Mouse (Mus musculus) R1 (cell line): ENCODE data around the gene Fn1.

Source experiments
- DNase-seq: peaks from one replicate; pipeline ENCODE4 v3.0.0-alpha.2; 2018; ENCODE audit warnings: low read depth, low spot score

Fn1 gene

GRCm38 (mm10) chr1:71606600-71607325 lies 46.2 kb downstream of the Fn1 start:
- DNase-seq, result no peak

DNA sequence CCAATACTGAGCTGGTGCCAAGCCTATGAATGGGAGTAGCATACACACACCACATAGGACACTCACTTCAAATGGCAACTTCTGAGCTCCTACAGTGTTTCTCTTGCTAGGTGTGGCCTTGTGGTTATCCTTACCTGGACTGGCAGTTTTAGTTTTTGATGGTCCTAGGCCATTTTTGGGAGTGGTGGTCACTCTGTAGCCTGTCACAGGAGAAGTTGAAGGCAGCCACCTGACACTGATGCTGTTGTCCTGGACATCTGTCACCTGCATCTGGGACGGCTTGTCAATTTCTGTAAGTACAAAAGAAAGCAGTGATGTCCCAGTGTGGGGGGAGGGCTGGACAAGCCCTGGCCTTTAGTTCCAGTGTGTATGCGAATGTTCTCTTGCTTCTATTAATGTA lies 47.2 kb downstream of the Fn1 start:
- DNase-seq, result no peak

DNA sequence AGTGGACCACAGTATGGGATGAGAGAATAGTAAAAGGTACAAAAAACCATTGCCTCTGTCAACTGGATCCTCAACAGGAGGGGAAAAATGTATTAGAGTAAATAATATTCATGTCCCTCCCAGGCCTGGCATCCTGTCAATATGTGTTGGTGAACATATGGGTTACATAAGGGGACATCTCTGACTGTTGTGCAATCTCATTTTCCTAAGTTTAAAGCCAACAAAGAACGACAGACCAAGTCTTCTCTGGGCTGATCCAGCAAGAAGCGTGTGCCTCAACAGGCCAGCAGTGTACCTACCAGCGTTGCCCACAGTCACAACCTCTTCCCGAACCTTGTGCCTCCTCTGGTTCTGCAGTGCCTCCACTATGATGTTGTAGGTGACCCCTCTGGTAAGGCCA lies 57.6 kb downstream of the Fn1 start:
- no peak for DNase-seq

DNA sequence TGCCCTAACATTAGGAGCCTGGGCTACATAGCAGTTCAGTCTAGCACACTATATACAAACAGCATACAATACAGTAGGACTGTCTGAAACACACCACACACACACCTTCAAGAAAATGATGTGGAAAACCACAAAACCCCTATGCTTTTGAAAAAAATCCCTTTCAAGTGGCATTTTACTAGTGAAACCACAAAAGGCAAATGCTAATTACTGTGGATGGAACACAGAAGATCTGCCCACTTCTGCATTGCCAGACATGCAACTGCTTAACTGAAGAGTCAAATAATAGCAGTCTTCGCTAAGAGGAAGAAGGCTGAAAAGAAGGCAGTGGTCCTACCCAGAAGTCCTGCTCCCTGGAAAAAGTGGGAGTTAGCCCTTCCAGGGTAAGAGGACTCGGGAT lies 58.7 kb downstream of the Fn1 start:
- DNase-seq, result no peak

DNA sequence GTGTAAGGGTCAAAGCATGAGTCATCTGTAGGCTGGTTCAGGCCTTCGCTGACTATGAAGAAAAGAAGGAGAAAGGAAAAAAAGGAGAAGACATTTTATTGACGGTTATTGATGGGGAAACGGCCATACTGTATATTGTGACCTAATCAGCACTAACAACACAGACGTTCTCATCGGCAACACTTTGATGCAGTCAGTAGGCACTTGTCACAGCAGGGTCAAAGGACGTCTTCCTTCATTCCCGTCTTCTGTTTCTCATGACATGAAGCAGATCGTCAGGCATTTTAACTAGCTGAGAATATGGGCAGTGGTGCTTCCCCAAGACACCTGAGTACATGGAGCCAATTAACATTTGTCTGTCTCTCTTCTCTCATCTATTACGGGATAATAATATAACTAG lies 59.8 kb downstream of the Fn1 start:
- DNase-seq, result no peak

DNA sequence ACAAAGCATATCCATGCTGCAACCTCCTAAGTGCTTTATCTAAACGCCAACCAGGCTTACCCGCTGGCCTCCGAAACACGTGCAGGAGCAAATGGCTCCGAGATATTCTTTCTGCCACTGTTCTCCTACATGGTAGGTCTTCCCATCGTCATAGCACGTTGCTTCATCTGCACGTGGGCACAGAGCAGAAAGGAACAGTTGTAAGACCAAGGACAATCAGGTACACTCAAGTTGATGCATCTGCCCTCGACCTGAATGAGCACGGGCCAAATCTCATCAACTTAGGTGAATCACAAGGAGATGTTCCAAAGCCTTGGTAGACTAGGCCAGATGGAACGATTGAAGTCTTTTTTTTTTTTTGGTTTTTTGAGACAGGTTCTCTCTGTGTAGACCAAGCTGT lies 63.0 kb downstream of the Fn1 start:
- DNase-seq, result no peak

DNA sequence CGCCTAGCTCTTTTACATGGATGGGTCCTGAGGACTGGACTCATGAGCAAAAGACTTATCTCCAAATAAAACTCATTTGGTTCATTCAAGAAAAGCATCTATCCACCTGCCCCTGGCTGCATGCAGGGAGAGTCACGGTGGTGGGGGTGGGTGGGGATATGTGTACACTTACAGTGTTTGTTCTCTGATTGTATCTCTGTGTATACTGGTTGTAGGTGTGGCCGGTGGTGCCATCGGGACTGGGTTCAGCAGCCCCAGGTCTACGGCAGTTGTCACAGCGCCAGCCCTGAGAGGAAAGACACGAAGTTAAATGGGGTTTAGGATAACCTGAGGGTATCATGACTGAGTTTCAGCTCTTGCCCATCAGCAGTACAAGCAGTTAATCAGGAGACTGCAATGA lies 66.3 kb downstream of the Fn1 start:
- no peak for DNase-seq

DNA sequence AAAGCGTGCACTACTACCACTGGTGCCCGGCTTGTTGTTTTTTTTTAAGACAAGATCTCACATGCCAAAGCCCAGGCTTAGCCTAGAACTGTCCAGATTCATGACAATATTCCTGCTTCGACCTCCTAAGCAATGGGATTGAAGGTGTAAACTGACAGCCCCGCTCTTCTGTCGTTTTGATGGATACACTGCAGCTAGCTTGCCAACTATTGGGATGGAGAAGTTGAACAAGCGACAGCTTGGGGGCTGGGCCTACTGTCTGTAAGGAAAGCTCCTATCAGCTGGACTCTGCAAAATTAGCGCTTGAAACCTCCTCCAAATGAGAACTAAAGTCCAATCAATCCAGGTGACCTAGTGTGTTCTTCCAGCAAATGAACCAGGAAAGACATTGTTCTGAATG lies 69.1 kb downstream of the Fn1 start:
- no peak for DNase-seq

GRCm38 (mm10) chr1:71583302-71583701 lies 69.7 kb downstream of the Fn1 start:
- DNase-seq, result no peak

DNA sequence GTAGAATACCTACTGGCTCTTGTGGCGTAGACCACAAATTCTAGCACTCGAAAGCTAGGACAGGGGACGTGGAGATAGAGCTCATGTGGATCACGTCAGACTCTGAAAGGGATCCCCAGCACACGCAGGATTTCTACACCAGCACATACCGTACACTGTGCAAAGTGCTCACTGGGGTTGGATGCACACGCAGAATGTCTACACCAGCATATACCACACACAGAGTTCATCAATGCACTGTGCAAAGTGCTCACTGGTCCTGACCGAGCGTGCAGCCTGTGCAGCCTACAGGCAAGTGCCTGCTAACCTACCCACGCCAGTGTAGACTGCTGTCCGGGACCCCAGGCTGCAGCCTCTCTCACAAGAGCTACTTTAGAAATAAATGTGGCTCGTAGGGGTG lies 72.6 kb downstream of the Fn1 start:
- DNase-seq, result no peak

GRCm38 (mm10) chr1:71579526-71579925 lies 73.5 kb downstream of the Fn1 start:
- DNase-seq, result no peak

DNA sequence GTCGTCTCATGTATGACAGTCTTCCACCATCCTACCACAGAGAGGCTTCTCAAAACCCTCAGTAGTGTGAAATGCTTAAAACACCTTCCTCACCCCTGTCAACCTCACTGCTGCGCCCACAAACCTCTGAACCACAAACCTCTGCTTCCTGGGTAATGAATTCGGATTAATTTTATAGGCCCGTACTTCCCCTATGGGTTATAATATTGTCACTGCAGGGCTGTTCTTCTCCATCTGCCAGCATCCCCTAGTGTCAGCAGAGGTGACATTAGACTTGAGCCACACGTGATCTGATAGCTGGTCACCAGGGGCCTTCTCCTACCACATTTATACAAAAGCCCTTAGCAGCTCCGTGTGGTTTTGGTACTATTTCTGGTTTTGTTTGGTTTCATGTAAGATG lies 76.2 kb downstream of the Fn1 start:
- DNase-seq, result no peak

DNA sequence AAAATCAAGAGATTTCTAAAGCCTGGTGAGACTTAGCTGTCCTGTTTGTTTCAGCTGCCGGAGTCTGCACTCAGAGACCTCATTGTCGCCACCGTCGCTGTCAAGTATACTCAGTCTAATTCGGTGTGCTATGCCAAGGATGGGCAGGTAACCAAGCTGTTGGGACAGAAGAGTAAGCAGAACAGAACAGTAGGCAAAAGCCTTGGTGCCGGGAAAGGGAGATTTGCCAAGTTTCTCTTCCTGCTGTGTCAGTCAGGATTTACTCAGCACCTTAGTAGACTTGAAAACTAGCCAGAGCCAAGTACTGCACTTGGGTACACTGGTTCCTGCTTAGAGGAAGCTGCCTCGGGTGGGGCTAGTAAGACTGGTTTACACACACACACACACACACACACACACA lies 77.0 kb downstream of the Fn1 start:
- no peak for DNase-seq

- no peak for DNase-seq
Measured at GRCm38 (mm10) chr1:71570116-71570515, 82.9 kb downstream of the Fn1 start.

DNA sequence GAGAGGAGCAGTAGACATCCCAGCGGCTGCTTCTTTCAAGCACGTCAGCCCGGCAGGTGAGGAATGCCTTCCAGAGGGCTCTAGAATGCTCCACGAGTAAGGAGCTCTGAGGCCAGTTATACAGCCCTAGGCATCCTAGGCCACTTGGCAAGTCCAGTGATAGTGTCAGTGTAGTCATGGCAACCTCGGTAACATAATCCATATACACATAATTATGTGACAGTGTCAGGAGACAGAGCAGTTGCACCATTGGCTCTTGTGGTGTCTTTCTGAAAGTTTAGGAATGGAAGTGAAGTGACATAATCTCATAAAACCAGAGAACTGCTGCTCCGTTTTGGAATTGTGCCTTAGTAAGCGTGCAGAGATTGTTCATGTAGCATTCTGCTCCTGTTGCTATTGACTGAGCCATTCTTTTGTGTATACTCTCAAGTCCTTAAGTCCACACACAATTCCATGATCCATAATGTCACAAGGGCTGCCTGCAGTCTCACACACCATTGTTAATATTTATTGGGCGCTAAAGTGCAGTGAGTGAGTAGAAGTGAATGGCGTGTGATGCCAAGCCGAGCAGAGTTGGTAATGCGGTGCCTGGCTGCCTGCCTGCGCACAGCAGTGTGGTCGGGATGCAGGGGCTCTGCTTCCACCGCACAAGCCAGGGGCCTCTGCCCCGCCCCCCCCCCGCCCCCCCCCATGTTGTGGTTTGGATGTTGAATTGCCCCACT lies 85.0 kb downstream of the Fn1 start:
- no peak for DNase-seq

GRCm38 (mm10) chr1:71564291-71564690 lies 88.7 kb downstream of the Fn1 start:
- DNase-seq, result no peak

DNA sequence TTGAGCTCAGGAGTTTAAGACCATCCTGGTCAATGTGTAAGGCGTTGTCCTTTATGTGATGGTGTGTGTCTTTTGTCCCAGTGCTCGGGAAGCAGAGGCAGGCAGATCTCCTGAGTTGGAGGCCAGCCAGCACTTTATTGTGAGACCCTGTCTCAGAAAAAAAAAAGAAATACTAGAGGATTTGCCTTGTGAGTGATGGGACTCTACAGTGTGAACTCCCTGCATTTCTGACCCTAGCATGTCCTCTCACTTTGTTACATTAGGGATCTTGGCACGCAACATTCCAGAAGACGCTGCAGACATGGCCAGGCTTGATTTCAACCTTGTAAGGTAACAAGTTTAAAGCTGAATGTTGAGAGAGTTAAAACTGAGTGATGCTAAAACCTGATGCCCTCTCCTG lies 92.4 kb downstream of the Fn1 start:
- DNase-seq, result no peak

- DNase-seq, result peak; percentile 97
Measured at GRCm38 (mm10) chr1:71556688-71557612, 96.0 kb downstream of the Fn1 start, which contains the start of gene Atic. Atic (plus strand) TSS chr1:71557150.

- DNase-seq, result peak; percentile 78
Measured at GRCm38 (mm10) chr1:71550626-71551195, 102.3 kb downstream of the Fn1 start.

GRCm38 (mm10) chr1:71540437-71540836 lies 112.6 kb downstream of the Fn1 start:
- no peak for DNase-seq

GRCm38 (mm10) chr1:71539641-71540040 lies 113.4 kb downstream of the Fn1 start:
- no peak for DNase-seq
